Mouse (Mus musculus) embryonic fibroblast, embryonic 13.5 days (primary cell): ENCODE results near the gene Gm20388.

Experiments
- CTCF ChIP-seq: IDR thresholded peaks from 2 replicates; pipeline ENCODE4 v1.5.1; 2011; ENCODE audit warnings: mild to moderate bottlenecking, control low read depth, low read length, moderate library complexity, borderline replicate concordance; ENCODE audit not compliant: insufficient read depth
- POLR2A ChIP-seq: IDR thresholded peaks from 2 replicates; pipeline ENCODE4 v1.6.1; 2011; ENCODE audit warnings: low read depth, mild to moderate bottlenecking, control low read depth, low read length, moderate library complexity

DNA sequence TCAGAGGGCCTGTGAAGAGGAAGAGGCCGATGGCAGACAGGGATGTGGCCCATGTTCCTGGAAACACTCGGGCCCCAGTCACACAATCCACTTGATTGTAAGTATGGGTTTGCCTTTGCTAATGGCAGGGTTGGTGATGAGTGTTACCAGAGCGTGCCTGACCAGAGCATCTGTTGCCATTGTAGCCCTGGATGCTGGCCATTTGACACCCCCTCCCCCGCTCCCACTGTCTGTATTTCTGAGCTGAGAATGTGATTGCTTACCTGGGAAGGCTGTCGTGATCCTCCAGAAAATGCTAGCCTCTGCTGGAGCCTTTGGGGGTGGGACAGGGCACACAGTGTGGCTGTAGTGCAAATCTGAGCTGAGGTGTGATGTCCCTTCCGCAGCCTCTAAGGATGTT is 962.0 kb downstream of the Gm20388 start:
- TF ChIP-seq CTCF (no peak), POLR2A (no peak)
